Mouse (Mus musculus): ENCODE data around the gene Sorbs1.

- TF ChIP-seq CTCF (IDR thresholded peaks at IDR 0.05; ENCODE audit: low read depth, low read length) (no peak), POLR2A (IDR thresholded peaks at IDR 0.05; ENCODE audit: borderline replicate concordance, low read depth, low read length) (no peak)
Observed at GRCm38 (mm10) chr19:40341141-40341540, 172.4 kb downstream of the Sorbs1 start.

All from bone marrow macrophage, adult 2 months (primary cell).